Mouse (Mus musculus): ENCODE measurements around the gene Rabgap1. TPM values are rescaled to one million over a fixed set of nuclear protein-coding genes. Genes with fewer than 3 reads are reported as not detected.

Gene Rabgap1
- total and polyA plus RNA-seq, 2 experiments from 2014 or later: 21.5 to 35.3 TPM

GRCm38 (mm10) chr2:37430593-37431464, 12.2 kb upstream of the Rabgap1 start:
- TF ChIP-seq CTCF (IDR thresholded peaks at IDR 0.05; ENCODE audit: low read depth) (no peak), EP300 (IDR thresholded peaks at IDR 0.05; ENCODE audit: low read depth) (0 out of 2 replicates have a peak, but pooled peaks have one; percentile 53)
- H3K27me3 ChIP-seq (ENCODE audit: control insufficient read depth, insufficient read depth, low read length): no peaks in the 10 kb centered on the region
- WGBS: under 1% methylated on average over 38 of the region's 38 CpGs
- H3K4me2 ChIP-seq (ENCODE audit: low read depth, low read length): peak overlapping the region; percentile 88
- peaks cover 14% of the 10 kb centered on the region for H3K4me1 ChIP-seq (ENCODE audit: control insufficient read depth, insufficient read depth)
- no peaks in the 10 kb centered on the region for H3K9me3 ChIP-seq (replicated peaks; ENCODE audit: control insufficient read depth, low read length)
- ATAC-seq (ENCODE audit: insufficient read depth, low read depth) (peak; percentile 94), DNase-seq (ENCODE audit: low spot score) (peak; percentile 93)
- H3K9ac ChIP-seq (replicated peaks; ENCODE audit: low read depth, low read length): peak overlapping the region; percentile 83
- H3K4me3 ChIP-seq (ENCODE audit: low read depth, low read length): peak overlapping the region; percentile 86
- H3K27ac ChIP-seq (ENCODE audit: low read depth): peak overlapping the region; percentile 93
- H3K36me3 ChIP-seq (replicated peaks; ENCODE audit: control insufficient read depth, insufficient read depth, low read length): peaks cover 14% of the 10 kb centered on the region

GRCm38 (mm10) chr2:37431609-37432008, 11.5 kb upstream of the Rabgap1 start:
- H3K36me3 ChIP-seq (replicated peaks; ENCODE audit: control insufficient read depth, insufficient read depth, low read length): peaks cover 21% of the 10 kb centered on the region
- TF ChIP-seq EP300 (IDR thresholded peaks at IDR 0.05; ENCODE audit: low read depth): no peak
- ATAC-seq (ENCODE audit: insufficient read depth, low read depth) (no peak), DNase-seq (ENCODE audit: low spot score) (no peak)
- peaks cover 14% of the 10 kb centered on the region for H3K4me1 ChIP-seq (ENCODE audit: control insufficient read depth, insufficient read depth)
- H3K27ac ChIP-seq (ENCODE audit: low read depth): peak overlapping the region; percentile 93; the same call in 1 of the 2 replicates
- H3K4me2 ChIP-seq (ENCODE audit: low read depth, low read length): peak overlapping the region; percentile 88
- H3K9me3 ChIP-seq (replicated peaks; ENCODE audit: control insufficient read depth, low read length): no peaks in the 10 kb centered on the region
- peak overlapping the region; percentile 86 for H3K4me3 ChIP-seq (ENCODE audit: low read depth, low read length)
- 36% methylated on average over 7 of the region's 7 CpGs for WGBS
- no peaks in the 10 kb centered on the region for H3K27me3 ChIP-seq (ENCODE audit: control insufficient read depth, insufficient read depth, low read length)
- 0 out of 2 replicates have a peak overlapping the region, but pooled peaks have one; percentile 83 for H3K9ac ChIP-seq (replicated peaks; ENCODE audit: low read depth, low read length)

- Histone ChIP-seq H3K9ac (replicated peaks; ENCODE audit: low read depth, low read length) (peak overlapping the region; percentile 94), H3K36me3 (replicated peaks; ENCODE audit: control insufficient read depth, insufficient read depth, low read length) (no peaks in the 10 kb centered on the region), H3K4me3 (ENCODE audit: low read depth, low read length) (peak overlapping the region; percentile 82), H3K27ac (ENCODE audit: low read depth) (peak overlapping the region; percentile 76), H3K27me3 (ENCODE audit: control insufficient read depth, insufficient read depth, low read length) (no peaks in the 10 kb centered on the region), H3K4me2 (ENCODE audit: low read depth, low read length) (peak overlapping the region; percentile 76), H3K4me1 (ENCODE audit: control insufficient read depth, insufficient read depth) (no peaks in the 10 kb centered on the region), H3K9me3 (replicated peaks; ENCODE audit: control insufficient read depth, low read length) (no peaks in the 10 kb centered on the region)
- TF ChIP-seq CTCF (IDR thresholded peaks at IDR 0.05; ENCODE audit: low read depth) (no peak), EP300 (IDR thresholded peaks at IDR 0.05; ENCODE audit: low read depth) (peak; percentile 18; the same call in 1 of the 2 replicates)
- DNase-seq (ENCODE audit: low spot score) (peak; percentile 92), ATAC-seq (ENCODE audit: insufficient read depth, low read depth) (peak; percentile 99)
- 8% methylated on average over 32 of the region's 44 CpGs for WGBS
Measured at GRCm38 (mm10) chr2:37451667-37452375, 8.7 kb downstream of the Rabgap1 start.

- no peak for DNase-seq (ENCODE audit: low spot score)
Measured at GRCm38 (mm10) chr2:37452376-37452760, 9.3 kb downstream of the Rabgap1 start.

GRCm38 (mm10) chr2:37460707-37461106, 17.6 kb downstream of the Rabgap1 start:
- Histone ChIP-seq H3K9ac (replicated peaks; ENCODE audit: low read depth, low read length) (no peak overlapping the region), H3K27ac (ENCODE audit: low read depth) (no peak overlapping the region), H3K4me3 (ENCODE audit: low read depth, low read length) (no peak overlapping the region), H3K27me3 (ENCODE audit: control insufficient read depth, insufficient read depth, low read length) (no peaks in the 10 kb centered on the region), H3K4me2 (ENCODE audit: low read depth, low read length) (no peak overlapping the region), H3K36me3 (replicated peaks; ENCODE audit: control insufficient read depth, insufficient read depth, low read length) (no peaks in the 10 kb centered on the region), H3K9me3 (replicated peaks; ENCODE audit: control insufficient read depth, low read length) (no peaks in the 10 kb centered on the region), H3K4me1 (ENCODE audit: control insufficient read depth, insufficient read depth) (no peaks in the 10 kb centered on the region)
- TF ChIP-seq CTCF (IDR thresholded peaks at IDR 0.05; ENCODE audit: low read depth): no peak
- TF ChIP-seq EP300 (IDR thresholded peaks at IDR 0.05; ENCODE audit: low read depth): no peak
- 95% methylated on average over 4 of the region's 4 CpGs for WGBS
- no peak for DNase-seq (ENCODE audit: low spot score)
- ATAC-seq (ENCODE audit: insufficient read depth, low read depth): no peak

More at GRCm38 (mm10) chr2:37452376-37452760, 9.3 kb downstream of the Rabgap1 start:
- WGBS: under 1% methylated on average over 20 of the region's 24 CpGs
- Histone ChIP-seq H3K4me3 (ENCODE audit: low read depth, low read length) (peak overlapping the region; percentile 82), H3K4me1 (ENCODE audit: control insufficient read depth, insufficient read depth) (no peaks in the 10 kb centered on the region), H3K27ac (ENCODE audit: low read depth) (peak overlapping the region; percentile 76), H3K36me3 (replicated peaks; ENCODE audit: control insufficient read depth, insufficient read depth, low read length) (no peaks in the 10 kb centered on the region), H3K9me3 (replicated peaks; ENCODE audit: control insufficient read depth, low read length) (no peaks in the 10 kb centered on the region), H3K27me3 (ENCODE audit: control insufficient read depth, insufficient read depth, low read length) (no peaks in the 10 kb centered on the region), H3K4me2 (ENCODE audit: low read depth, low read length) (peak overlapping the region; percentile 76), H3K9ac (replicated peaks; ENCODE audit: low read depth, low read length) (peak overlapping the region; percentile 94)
- ATAC-seq (ENCODE audit: insufficient read depth, low read depth): peak; percentile 74
- TF ChIP-seq CTCF (IDR thresholded peaks at IDR 0.05; ENCODE audit: low read depth) (no peak), EP300 (IDR thresholded peaks at IDR 0.05; ENCODE audit: low read depth) (no peak; the same call in 1 of the 2 replicates)
